Mouse (Mus musculus): ENCODE results near the gene Acaca. TPM values are rescaled to one million over a fixed set of nuclear protein-coding genes. Genes with fewer than 3 reads are reported as not detected.

Gene Acaca
- 10 to 100 TPM; 84.5 to 85.3 TPM for total RNA-seq (2021)

DNA sequence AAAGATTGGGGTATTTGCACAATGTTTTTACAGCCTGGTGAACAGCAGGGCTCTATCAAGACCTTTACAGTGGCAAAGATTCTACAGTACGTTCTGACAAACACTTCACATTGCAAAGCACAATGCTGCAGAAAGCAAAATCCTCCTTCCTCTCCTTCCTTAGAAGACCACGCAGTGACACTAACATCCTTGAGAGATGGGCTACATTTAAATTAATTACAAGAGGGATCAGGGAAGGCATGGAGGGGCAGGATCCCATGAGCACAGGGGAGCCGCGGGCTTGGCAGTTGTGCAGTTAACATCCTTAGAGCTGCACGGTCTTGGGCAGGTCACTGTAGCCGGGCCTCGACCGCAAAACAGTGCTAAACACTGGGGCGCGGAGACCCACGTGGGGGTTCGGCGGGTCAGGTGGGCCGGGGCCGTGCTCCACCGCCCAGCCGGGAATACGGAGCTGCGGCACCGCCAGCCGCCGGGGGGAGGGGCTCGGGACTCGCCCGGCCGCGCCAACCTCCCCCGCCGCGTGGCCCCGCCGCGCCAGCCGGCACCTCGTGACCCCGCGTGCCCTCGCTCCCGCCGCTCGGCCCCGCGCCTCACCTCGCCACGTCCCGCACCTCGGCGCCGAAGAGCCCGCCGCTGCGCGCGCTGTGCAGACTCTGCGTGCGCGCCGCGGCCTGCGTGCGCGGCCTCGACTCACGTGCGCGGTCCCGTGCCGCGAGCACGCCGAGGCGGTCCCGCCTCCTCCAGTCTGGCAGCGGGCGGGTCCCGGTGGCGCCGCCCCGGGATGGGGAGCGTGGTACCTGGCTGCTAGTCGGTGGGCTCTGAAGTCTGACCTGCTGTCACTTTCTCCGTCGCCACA, at the start of gene Acaca, which contains the start of gene Tada2a:
Gene Acaca, plus strand, starts transcription at position 730 of the 856 bp plus-strand sequence.
Gene Tada2a, minus strand, starts transcription at position 658 of the 856 bp plus-strand sequence.
- intact Hi-C loops (cut with DNase I), result loop anchor here (1.0 kb wide), 1 partner anchor 61 kb away; no protein-coding TSS in a partner anchor
- DNase-seq (ENCODE audit: low spot score in 2 of 2), result peak; percentile 82 to 88

DNA sequence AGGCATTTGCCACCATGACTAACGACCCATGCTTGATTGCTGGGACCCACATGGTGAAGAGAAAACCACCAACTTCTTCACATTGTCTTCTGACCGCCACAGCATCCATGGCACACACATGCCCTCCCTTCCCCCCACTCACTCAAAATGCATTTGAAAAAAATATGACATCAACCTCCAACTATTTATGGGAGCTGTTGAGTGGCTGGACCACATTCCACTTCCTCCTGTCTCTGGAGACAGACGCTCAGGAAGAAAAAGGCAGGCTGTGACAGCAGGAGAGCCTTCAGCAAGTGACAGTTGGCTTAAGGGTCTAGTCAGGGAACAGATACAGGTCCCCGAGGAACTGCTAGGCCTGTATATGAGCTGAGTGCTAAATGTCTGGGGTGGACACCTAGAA, 49.6 kb upstream of the Acaca start:
- intact Hi-C loops (cut with DNase I), result no loop called here
- DNase-seq (ENCODE audit: low spot score in 2 of 2), result no peak

DNA sequence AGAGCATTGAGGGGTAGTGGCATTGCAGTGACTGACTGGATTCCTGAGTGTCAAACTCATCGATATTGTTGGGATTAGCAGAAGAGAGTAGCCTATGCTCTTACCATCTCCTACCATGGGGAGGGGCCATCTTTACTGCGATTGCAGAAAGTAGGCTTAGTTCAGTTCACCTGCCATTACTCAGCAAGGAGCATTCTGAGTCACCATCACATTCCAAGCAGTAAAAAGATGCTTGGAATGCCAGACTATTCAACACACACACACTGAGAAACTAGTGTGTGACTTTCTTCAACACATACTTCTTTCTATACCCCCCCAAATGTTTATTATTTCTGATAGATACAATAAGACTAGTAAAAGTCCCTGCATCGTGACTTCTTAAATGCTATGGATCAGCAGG, 49.1 kb upstream of the Acaca start:
- intact Hi-C loops (cut with DNase I), result no loop called here
- DNase-seq (ENCODE audit: low spot score in 2 of 2), result no peak

- no peak for DNase-seq (ENCODE audit: low spot score in 2 of 2)
- intact Hi-C loops (cut with DNase I), result no loop called here
These were observed 47.6 kb upstream of the Acaca start for GRCm38 (mm10) chr11:84081901-84082300.

- no peak for DNase-seq (ENCODE audit: low spot score in 2 of 2)
- intact Hi-C loops (cut with DNase I), result no loop called here
These were observed 38.9 kb upstream of the Acaca start for GRCm38 (mm10) chr11:84090572-84090971.

GRCm38 (mm10) chr11:84095084-84095483, 34.4 kb upstream of the Acaca start:
- intact Hi-C loops (cut with DNase I), result no loop called here
- no peak for DNase-seq (ENCODE audit: low spot score in 2 of 2)

- peak in 1 of 2 experiments; percentile 32 for DNase-seq (ENCODE audit: low spot score in 2 of 2)
- intact Hi-C loops (cut with DNase I), result loop anchor here (1.0 kb wide), 1 partner anchor 24 kb away; no protein-coding TSS in a partner anchor
These were observed 32.0 kb upstream of the Acaca start for GRCm38 (mm10) chr11:84097251-84097998.

GRCm38 (mm10) chr11:84101182-84101581, 28.3 kb upstream of the Acaca start:
- intact Hi-C loops (cut with DNase I), result no loop called here

DNA sequence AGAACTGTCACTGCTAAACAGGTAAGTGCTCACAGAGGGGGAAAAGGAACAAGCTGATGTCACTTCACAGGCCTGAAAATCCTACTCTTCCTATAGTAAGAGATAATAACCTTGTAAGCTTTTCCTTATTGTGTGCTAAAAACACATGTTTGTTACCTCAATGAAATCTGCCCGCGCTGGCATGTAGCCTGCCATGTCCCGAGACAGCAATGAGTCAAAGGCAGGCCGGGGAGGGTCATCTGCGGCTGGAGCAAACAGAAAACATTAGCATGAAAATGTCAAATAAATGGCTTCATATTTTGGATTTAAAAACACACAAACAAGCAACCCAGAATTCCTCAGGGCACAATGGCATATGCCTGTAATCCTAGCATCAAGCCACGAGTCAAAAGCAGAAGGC, 25.4 kb upstream of the Acaca start:
- no peak for DNase-seq (ENCODE audit: low spot score in 2 of 2)
- intact Hi-C loops (cut with DNase I), result no loop called here

More at GRCm38 (mm10) chr11:84101182-84101581, 28.3 kb upstream of the Acaca start:
- no peak for DNase-seq (ENCODE audit: low spot score in 2 of 2)

GRCm38 (mm10) chr11:84107137-84107536, 22.3 kb upstream of the Acaca start:
- intact Hi-C loops (cut with DNase I), result no loop called here

DNA sequence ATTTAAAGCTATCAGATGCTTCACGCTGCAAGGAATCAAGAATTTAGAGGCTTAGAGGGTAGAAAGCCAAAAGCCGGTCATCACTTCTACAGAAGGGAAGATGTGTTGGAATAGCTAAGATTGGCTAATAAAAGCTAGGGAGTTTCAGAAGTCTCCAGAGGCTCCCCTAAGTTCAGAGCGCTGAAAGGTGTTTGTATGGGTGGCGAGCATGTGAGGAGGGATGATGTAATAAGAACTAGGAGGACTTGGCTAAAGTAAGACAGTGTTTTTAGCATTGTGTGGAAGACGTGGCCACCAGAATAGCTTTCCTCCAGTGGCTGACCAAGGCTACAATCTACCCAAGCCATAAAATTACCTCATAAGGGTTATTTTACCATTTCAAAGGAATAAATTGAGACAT, 15.8 kb upstream of the Acaca start:
- intact Hi-C loops (cut with DNase I), result no loop called here
- peak in 1 of 2 experiments; percentile 26 for DNase-seq (ENCODE audit: low spot score in 2 of 2)

More at GRCm38 (mm10) chr11:84107137-84107536, 22.3 kb upstream of the Acaca start:
- DNase-seq (ENCODE audit: low spot score in 2 of 2), result no peak

DNA sequence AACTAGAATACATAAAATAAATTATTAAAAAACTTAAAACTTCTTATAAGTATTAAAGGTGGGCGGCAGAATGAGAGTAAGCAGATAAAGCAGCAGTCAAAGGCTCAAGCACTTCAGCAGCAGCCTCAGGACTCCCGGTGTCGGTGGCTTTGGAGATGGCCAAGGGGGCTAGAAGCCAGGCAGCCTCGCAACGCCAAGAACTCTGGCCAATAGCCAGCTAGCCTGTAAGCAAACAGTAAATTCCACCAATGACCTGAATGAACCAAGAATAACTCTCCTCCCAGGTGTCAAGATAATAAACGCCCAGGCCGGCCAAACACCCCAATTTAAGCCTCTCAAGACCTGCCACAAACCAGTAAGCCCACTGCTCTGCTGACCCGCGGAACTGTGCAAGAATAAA, 13.8 kb upstream of the Acaca start:
- intact Hi-C loops (cut with DNase I), result no loop called here
- DNase-seq (ENCODE audit: low spot score in 2 of 2), result no peak

GRCm38 (mm10) chr11:84116221-84116620, 13.3 kb upstream of the Acaca start:
- intact Hi-C loops (cut with DNase I), result no loop called here
- no peak for DNase-seq (ENCODE audit: low spot score in 2 of 2)

DNA sequence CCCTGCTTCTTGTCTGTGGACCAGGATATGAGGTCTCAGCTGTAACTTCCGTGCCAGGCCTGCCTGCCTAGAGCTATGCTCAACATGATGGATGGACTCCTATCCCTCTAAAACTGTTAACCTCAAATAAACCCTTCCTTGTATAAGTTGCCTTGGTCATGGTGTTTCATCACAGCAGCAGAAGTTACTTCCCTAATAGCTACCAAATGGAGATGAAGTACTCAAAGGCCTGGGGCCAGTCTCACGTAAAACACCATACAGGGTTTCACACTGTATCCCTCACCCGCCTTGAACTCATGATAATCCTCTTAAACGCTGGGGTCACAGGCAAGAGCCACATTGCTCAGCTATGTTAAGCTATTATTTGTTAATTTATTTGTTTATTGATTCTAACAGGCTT, 12.0 kb upstream of the Acaca start:
- intact Hi-C loops (cut with DNase I), result no loop called here
- no peak for DNase-seq (ENCODE audit: low spot score in 2 of 2)

- intact Hi-C loops (cut with DNase I), result no loop called here
- DNase-seq (ENCODE audit: low spot score in 2 of 2), result no peak
These were observed 8.2 kb upstream of the Acaca start for GRCm38 (mm10) chr11:84121051-84121956.

GRCm38 (mm10) chr11:84127977-84128376, 1.5 kb upstream of the Acaca start:
- no peak for DNase-seq (ENCODE audit: low spot score in 2 of 2)
- intact Hi-C loops (cut with DNase I), result no loop called here

DNA sequence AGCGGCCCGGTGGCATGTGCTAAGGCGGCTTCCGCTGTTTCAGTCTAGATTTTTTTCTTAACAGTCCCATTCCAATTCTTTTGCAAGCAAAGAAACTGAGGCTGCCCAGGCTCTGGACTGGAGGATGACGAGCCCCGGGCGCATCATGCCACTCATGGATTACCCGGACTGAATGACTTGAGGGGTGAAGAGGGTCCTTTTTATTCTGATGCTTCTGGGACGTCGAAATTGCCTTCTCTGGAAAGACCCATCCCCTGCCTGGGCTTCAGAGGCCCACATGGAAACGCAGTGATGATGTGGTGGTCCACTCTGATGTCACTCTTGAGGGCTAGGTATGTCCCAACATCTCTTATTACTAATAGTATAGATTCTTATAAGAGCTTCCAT, 320 bp downstream of the Acaca start:
- intact Hi-C loops (cut with DNase I), result loop anchor here (1.0 kb wide), 1 partner anchor 61 kb away; no protein-coding TSS in a partner anchor
- no peak for DNase-seq (ENCODE audit: low spot score in 2 of 2)

- DNase-seq (ENCODE audit: low spot score in 2 of 2), result no peak
- intact Hi-C loops (cut with DNase I), result no loop called here
These were observed 4.9 kb downstream of the Acaca start for GRCm38 (mm10) chr11:84134331-84134860.

- intact Hi-C loops (cut with DNase I), result no loop called here
- DNase-seq (ENCODE audit: low spot score in 2 of 2), result no peak
These were observed 7.0 kb downstream of the Acaca start for GRCm38 (mm10) chr11:84136453-84136852.
